9 mouse cellular contexts compared by ENCODE assay signal in the genomic region with DNA sequence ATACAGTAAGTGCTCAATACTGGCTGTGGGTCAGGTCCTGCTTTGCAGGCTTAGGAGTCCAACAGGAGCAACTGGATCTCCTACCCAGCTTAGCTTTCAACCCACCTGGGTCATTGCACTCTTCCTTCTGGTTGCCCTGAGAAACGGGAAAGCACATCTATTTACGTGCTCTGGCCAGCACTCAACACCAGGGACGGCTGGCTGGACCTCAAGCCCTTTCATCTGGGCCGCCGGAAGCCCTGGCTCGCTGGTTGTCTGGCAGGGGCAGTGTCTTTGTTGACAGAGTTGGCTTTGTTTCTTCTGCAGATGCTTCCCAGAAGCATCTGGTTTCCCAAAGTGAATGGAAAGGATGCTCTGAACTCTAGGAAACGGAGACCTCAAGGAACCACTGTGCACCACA. TPM values are rescaled to one million over a fixed set of nuclear protein-coding genes. Genes with fewer than 3 reads are reported as not detected.
DNase-seq lines count a peak whose midpoint lies in the region; ATAC-seq and TF ChIP-seq lines count a peak whose summit lies in the region.
"Had no signal": no experiment of that assay in that cellular context is flagged by ENCODE, and none has a peak within 500 bp of the region (broad histone marks: within the 10 kb centered on the region; RNA-seq: fewer than 3 reads in every experiment).

No protein-coding gene starts in this region.

- TF ChIP-seq CTCF in kidney, adult 2 months (conservative IDR thresholded peaks at IDR 0.05; ENCODE audit: insufficient read depth, insufficient read length, low read depth, low read length) = no peak

- TF ChIP-seq POLR2A in kidney, adult 2 months (IDR thresholded peaks at IDR 0.05; ENCODE audit: low read depth, low read length) = no peak

- no peak overlapping the region for H3K4me2 ChIP-seq in midbrain, embryonic 14.5 days (ENCODE audit: low read length)
- H3K4me2 ChIP-seq: midbrain, embryonic 12.5 days had no signal

- peak; percentile 29 to 65 for DNase-seq in adrenal gland, adult (ENCODE audit: inconsistent age in 2 of 2, low spot score in 1 of 2)
- DNase-seq in adrenal gland, adult 18-20 months (ENCODE audit: low spot score in 2 of 2) = no peak
- peak; percentile 31 for DNase-seq in urinary bladder, postnatal 14 days (ENCODE audit: low spot score)
- DNase-seq in urinary bladder, postnatal 10 days (ENCODE audit: low spot score) = no peak
- DNase-seq in kidney, adult 2 months = peak; percentile 55
- DNase-seq in midbrain, embryonic 14.5 days = peak; percentile 39
- no peak for DNase-seq in layer of hippocampus, adult 11-12 months (ENCODE audit: low spot score)
- DNase-seq in c-Kit-positive CD71-positive TER-119-positive erythroid progenitor cells, embryonic 14.5 days (ENCODE audit: low spot score) = no peak

- no peaks in the 10 kb centered on the region for H3K36me3 ChIP-seq in kidney, adult 2 months (ENCODE audit: control insufficient read depth, insufficient read depth, low read length)
- no peaks in the 10 kb centered on the region for H3K36me3 ChIP-seq in midbrain, embryonic 14.5 days (ENCODE audit: control insufficient read depth, insufficient read depth, low read length)
- H3K36me3 ChIP-seq: midbrain, embryonic 12.5 days had no signal

- WGBS in kidney, adult 2 months = 50% methylated on average over 7 of the region's 7 CpGs
- WGBS in midbrain, embryonic 14.5 days = 36% methylated on average over 7 of the region's 7 CpGs

- no peaks in the 10 kb centered on the region for H3K4me1 ChIP-seq in kidney, adult 2 months (ENCODE audit: control insufficient read depth, insufficient read depth, low read length)
- 0 out of 2 replicates have a peak, but pooled peaks cover 3% of the 10 kb centered on the region for H3K4me1 ChIP-seq in midbrain, embryonic 14.5 days (ENCODE audit: control insufficient read depth, insufficient read depth, low read length)
- H3K4me1 ChIP-seq: midbrain, embryonic 12.5 days had no signal

- ATAC-seq in midbrain, embryonic 14.5 days (ENCODE audit: low FRiP score, low TSS enrichment) = no peak

- no peaks in the 10 kb centered on the region for H3K27me3 ChIP-seq in kidney, adult 2 months (replicated peaks; ENCODE audit: control insufficient read depth, insufficient read depth, low read length)
- no peaks in the 10 kb centered on the region for H3K27me3 ChIP-seq in midbrain, embryonic 14.5 days (ENCODE audit: control insufficient read depth, insufficient read depth, low read length)
- H3K27me3 ChIP-seq: midbrain, embryonic 12.5 days had no signal

- no peak overlapping the region for H3K9ac ChIP-seq in midbrain, embryonic 14.5 days (replicated peaks; ENCODE audit: low read length)
- H3K9ac ChIP-seq: midbrain, embryonic 12.5 days had no signal

- peak overlapping the region; percentile 20; the same call in 1 of the 2 replicates for H3K27ac ChIP-seq in kidney, adult 2 months (ENCODE audit: insufficient read depth, low read depth, low read length)
- no peak overlapping the region for H3K27ac ChIP-seq in midbrain, embryonic 14.5 days (replicated peaks; ENCODE audit: low read depth, low read length)
- H3K27ac ChIP-seq: midbrain, embryonic 12.5 days had no signal

- no peaks in the 10 kb centered on the region for H3K9me3 ChIP-seq in midbrain, embryonic 14.5 days (ENCODE audit: control insufficient read depth, low read length)
- H3K9me3 ChIP-seq: midbrain, embryonic 12.5 days had no signal

- H3K4me3 ChIP-seq in kidney, adult 2 months (ENCODE audit: insufficient read depth, low read depth, low read length) = no peak overlapping the region
- no peak overlapping the region for H3K4me3 ChIP-seq in midbrain, embryonic 14.5 days (replicated peaks; ENCODE audit: low read depth, low read length)
- H3K4me3 ChIP-seq: midbrain, embryonic 12.5 days had no signal

RNA-seq across cellular contexts. Expression of gene Efhd2, which starts 39.3 kb away (rescaled TPM):
- 10 to 100 TPM; 26.3 to 28.4 TPM for total RNA-seq in adrenal gland, adult 18-20 months (2021)
- polyA plus RNA-seq in kidney, adult 2 months (2012; rRNA removed) = 36.3 and 41.0 TPM in 2 replicates
- polyA plus RNA-seq in midbrain, embryonic 14.5 days (2014; fragmentation: Nextera tagmentation; extraction: Ambion mirVana) = 53.8 and 54.0 TPM in 2 replicates

Comparison
In these comparisons a context has a peak if more than half of its experiments do, and no peak if none do; other contexts are left out.
1. DNase-seq: peak in adrenal gland, adult (2 of 2), urinary bladder, postnatal 14 days (single experiment), kidney, adult 2 months (single experiment) and midbrain, embryonic 14.5 days (single experiment); none in adrenal gland, adult 18-20 months (0 of 2), urinary bladder, postnatal 10 days (single experiment), layer of hippocampus, adult 11-12 months (single experiment) and c-Kit-positive CD71-positive TER-119-positive erythroid progenitor cells, embryonic 14.5 days (single experiment).